Mouse (Mus musculus): Measurements from ENCODE around the gene Zan. TPM values are rescaled to one million over a fixed set of nuclear protein-coding genes. Genes with fewer than 3 reads are reported as not detected.
A peak's percentile ranks its signal among the peaks of the same experiment; 100 is the strongest.

Gene Zan
- polyA plus RNA-seq, 1 experiment, result 0.15 TPM

DNA sequence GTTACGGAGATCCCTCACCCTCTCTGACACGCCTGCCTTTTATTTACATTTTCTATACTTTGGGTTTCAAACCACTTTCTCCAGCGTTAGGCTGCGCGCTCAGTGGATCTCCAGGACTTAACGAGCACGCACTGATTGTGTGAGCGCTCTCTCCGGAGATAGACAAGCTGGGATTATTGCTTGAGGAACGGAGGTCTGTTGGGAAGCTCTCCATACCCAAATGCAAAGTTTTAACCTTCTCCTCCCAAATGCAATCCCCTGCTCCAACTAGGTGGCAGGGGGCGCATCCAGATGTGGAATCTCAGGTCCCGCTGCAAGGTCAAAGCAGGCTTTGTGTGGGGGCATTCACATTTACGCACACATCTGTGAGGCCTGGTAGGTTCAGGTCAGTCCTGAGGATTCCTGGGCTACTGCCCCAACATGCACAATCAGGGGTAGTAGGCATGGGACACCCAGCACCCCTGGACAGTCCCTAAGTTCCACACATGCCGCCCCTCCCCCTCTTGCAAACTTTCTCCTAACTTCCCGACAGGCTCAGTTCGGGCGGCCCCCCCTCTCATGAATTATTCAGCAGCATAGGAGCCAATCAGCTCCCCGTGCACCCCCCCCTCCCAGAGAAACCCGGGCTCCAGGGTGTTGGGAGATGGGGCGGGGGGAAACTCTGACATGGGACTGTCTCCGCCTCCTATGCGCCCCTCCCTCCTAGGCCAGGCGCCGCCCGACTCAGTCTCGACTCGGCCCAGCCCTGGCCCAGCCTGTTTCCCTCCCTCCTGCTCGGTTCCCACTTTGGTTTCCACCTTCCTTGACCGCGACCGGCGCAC is 127.3 kb downstream of the Zan start, which contains the start of gene Ephb4:
TSS of gene Ephb4 (plus strand) at position 726 of the 821 bp plus-strand sequence.
- peak within 1 kb of the TSS; percentile 28 for H3K27ac ChIP-seq (ENCODE audit: insufficient read depth, low read length)
- H3K4me3 ChIP-seq (ENCODE audit: insufficient read depth, low read length), result peak within 1 kb of the TSS; percentile 27
- no peaks in the 10 kb centered on the region for H3K4me1 ChIP-seq (ENCODE audit: control insufficient read depth, insufficient read depth, low read length)
- TF ChIP-seq CTCF (IDR thresholded peaks at IDR 0.05; ENCODE audit: extremely low read depth, insufficient read depth, low read length), result no peak
- TF ChIP-seq POLR2A (IDR thresholded peaks at IDR 0.05; ENCODE audit: extremely low read depth, insufficient read depth, low read length), result no peak

DNA sequence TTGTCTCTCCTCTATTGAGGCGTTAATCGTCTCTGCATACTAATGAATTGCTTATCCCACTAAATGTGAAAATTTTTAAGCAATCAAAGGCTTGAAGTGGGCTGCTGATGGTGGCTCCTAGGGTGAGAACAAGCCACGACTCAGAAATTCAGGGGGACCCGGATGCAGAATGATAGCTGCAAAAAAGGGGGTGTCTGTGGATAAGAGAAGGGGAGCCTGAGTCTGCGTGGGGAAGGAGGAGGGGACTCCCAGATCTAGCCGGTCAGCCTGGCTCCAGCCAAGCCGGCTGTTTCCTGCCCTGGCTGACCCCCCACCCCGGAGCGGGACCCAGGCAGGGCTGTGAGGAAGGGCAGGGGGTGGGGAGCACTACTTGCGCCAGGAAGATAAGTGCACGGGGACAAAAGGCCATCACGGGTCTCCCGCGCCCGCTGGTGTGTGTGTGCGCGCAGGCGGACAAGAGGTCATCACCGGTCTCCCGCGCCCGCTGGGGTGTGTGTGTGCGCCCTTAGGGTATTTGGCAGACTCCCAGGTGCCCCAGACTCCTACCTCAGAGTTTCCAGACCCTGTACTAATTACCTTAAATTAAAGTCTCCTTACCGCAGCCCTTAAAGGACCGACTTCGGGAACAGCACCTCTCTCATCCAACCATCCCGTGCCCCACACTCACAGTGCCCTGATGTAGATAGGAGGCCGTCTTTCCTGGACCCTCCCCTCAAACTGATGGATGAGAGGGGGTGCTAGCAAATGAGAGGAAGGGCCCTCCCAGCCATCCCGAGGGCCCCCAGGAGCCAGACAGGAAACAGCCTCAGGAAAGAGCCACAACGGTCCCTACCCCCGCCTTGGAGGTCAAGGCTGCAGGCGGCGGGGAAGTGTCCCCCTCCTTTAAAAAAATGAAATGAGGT is 128.1 kb downstream of the Zan start:
- H3K4me1 ChIP-seq (ENCODE audit: control insufficient read depth, insufficient read depth, low read length), result no peaks in the 10 kb centered on the region
- TF ChIP-seq POLR2A (IDR thresholded peaks at IDR 0.05; ENCODE audit: extremely low read depth, insufficient read depth, low read length), result no peak
- no peak for TF ChIP-seq CTCF (IDR thresholded peaks at IDR 0.05; ENCODE audit: extremely low read depth, insufficient read depth, low read length)
- H3K4me3 ChIP-seq (ENCODE audit: insufficient read depth, low read length), result peak overlapping the region; percentile 27; the same call in 1 of the 2 replicates
- H3K27ac ChIP-seq (ENCODE audit: insufficient read depth, low read length), result 0 out of 2 replicates have a peak overlapping the region, but pooled peaks have one; percentile 21

DNA sequence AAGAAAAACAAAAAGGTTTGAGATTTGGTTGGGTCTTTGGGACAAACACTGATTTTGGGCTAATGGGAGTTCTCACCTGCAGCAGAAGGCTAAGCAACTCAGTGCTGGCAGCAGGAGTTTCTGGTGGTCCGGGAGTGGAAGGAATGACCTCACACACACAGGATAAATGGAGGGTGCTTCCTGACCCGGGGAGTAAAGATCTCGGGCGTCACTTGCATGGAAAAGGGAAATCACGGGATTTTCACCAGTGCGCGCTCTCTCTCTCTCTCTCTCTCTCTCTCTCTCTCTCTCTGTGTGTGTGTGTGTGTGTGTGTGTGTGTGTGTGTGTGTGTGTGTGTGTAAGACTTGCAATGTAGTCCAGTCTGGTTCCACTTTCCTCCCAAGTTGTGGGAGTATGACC is 129.0 kb downstream of the Zan start:
- Histone ChIP-seq H3K27ac (ENCODE audit: insufficient read depth, low read length) (no peak overlapping the region), H3K4me3 (ENCODE audit: insufficient read depth, low read length) (no peak overlapping the region), H3K4me1 (ENCODE audit: control insufficient read depth, insufficient read depth, low read length) (no peaks in the 10 kb centered on the region)
- TF ChIP-seq CTCF (IDR thresholded peaks at IDR 0.05; ENCODE audit: extremely low read depth, insufficient read depth, low read length) (no peak), POLR2A (IDR thresholded peaks at IDR 0.05; ENCODE audit: extremely low read depth, insufficient read depth, low read length) (no peak)

DNA sequence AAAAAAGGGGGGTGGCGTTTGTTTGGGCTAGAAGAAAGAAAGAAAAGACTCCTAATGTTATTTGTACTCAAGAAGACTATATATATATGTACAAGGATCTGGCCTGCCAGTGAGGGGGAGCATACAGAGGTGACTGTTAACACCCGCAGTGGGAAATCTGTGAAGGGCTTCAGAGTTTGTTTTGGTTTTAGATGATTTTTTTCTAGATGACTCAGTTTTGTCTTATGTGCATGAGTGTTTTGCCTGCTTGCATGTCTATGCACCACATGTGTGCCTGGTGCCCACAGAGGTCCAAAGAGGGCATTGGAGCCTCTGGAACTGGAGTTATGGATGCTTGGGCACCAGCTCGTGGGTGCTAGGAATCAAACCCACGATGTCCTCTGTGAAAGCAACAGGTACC is 129.9 kb downstream of the Zan start:
- H3K4me3 ChIP-seq (ENCODE audit: insufficient read depth, low read length), result no peak overlapping the region
- TF ChIP-seq POLR2A (IDR thresholded peaks at IDR 0.05; ENCODE audit: extremely low read depth, insufficient read depth, low read length), result no peak
- TF ChIP-seq CTCF (IDR thresholded peaks at IDR 0.05; ENCODE audit: extremely low read depth, insufficient read depth, low read length), result no peak
- H3K27ac ChIP-seq (ENCODE audit: insufficient read depth, low read length), result no peak overlapping the region
- H3K4me1 ChIP-seq (ENCODE audit: control insufficient read depth, insufficient read depth, low read length), result no peaks in the 10 kb centered on the region

DNA sequence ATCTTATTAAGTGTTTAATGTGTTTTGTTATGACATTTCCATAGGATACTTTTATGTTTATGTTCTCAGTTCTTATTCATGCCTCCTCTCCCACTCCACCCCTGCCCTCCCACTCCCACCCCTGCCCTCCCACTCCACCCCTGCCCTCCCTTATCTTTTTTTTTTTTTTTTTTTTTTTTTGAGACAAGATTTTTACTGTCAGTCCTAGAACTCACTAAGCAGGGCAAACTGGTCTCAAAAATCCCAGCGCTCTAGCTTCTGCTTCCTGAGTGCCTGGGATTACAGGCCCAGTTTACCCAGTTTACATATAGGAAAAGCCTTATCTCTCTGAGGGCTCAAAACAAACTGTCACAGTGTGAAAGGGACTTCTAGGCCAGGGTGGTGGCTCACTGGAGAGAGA is 130.5 kb downstream of the Zan start:
- TF ChIP-seq CTCF (IDR thresholded peaks at IDR 0.05; ENCODE audit: extremely low read depth, insufficient read depth, low read length) (no peak), POLR2A (IDR thresholded peaks at IDR 0.05; ENCODE audit: extremely low read depth, insufficient read depth, low read length) (no peak)
- Histone ChIP-seq H3K4me1 (ENCODE audit: control insufficient read depth, insufficient read depth, low read length) (no peaks in the 10 kb centered on the region), H3K27ac (ENCODE audit: insufficient read depth, low read length) (no peak overlapping the region), H3K4me3 (ENCODE audit: insufficient read depth, low read length) (no peak overlapping the region)

DNA sequence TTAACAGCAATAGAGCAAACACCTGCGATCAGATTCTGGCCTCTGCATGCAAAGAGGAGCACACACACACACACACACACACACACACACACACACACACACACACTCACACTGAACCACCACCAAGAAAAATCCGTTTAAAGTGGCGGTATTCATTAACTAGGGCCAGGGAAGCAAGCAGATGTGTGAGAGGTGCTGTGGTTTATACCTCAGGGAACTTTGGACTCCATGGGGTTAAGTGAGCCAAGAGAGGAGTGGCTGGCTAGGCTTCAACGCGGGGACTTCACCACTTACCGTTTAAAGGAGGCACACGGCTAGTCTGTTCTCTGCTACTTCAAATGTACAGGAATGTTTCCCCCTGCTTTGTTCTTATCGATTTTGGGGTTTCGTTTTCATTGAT is 131.0 kb downstream of the Zan start:
- TF ChIP-seq POLR2A (IDR thresholded peaks at IDR 0.05; ENCODE audit: extremely low read depth, insufficient read depth, low read length) (no peak), CTCF (IDR thresholded peaks at IDR 0.05; ENCODE audit: extremely low read depth, insufficient read depth, low read length) (no peak)
- Histone ChIP-seq H3K4me3 (ENCODE audit: insufficient read depth, low read length) (no peak overlapping the region), H3K4me1 (ENCODE audit: control insufficient read depth, insufficient read depth, low read length) (no peaks in the 10 kb centered on the region), H3K27ac (ENCODE audit: insufficient read depth, low read length) (no peak overlapping the region)

DNA sequence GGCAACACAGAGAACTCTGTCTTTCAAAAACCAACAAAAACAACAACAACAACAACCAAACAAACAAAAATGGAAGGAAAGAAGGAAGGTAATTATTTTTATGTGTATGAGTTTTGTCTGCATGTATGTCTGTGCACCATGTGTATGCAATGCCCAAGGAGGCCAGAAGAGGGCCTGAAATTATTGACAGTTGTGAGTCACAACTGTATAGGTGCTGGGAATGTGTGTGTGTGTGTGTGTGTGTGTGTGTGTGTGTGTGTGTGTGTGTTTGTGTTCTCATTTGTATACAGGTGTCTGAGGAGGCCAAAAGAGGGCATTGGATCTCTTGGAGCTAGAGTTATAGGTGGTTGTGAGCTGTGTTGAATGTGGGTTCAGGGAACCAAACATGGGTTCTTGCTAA is 133.0 kb downstream of the Zan start:
- Histone ChIP-seq H3K27ac (ENCODE audit: insufficient read depth, low read length) (no peak overlapping the region), H3K4me1 (ENCODE audit: control insufficient read depth, insufficient read depth, low read length) (no peaks in the 10 kb centered on the region), H3K4me3 (ENCODE audit: insufficient read depth, low read length) (no peak overlapping the region)
- TF ChIP-seq POLR2A (IDR thresholded peaks at IDR 0.05; ENCODE audit: extremely low read depth, insufficient read depth, low read length), result no peak
- TF ChIP-seq CTCF (IDR thresholded peaks at IDR 0.05; ENCODE audit: extremely low read depth, insufficient read depth, low read length), result no peak

DNA sequence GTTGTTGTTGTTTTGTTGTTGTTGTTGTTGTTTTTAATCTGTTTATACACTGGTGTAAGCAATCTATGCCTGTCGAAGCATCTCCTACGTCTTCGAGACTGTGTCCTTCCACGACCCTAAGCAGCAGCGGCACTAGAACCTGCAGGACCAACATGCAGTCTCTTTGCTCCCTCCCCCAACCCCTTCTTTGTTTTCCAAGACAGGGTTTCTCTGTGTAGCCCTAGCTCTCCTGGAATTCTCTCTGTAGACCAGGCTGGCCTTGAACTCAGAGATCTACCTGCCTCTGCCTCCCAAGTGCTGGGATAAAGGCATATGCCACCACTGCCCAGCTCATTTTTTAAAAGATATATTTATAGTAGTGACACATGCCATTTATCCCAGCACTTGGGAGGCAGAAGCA is 133.5 kb downstream of the Zan start:
- H3K4me1 ChIP-seq (ENCODE audit: control insufficient read depth, insufficient read depth, low read length), result no peaks in the 10 kb centered on the region
- no peak overlapping the region for H3K4me3 ChIP-seq (ENCODE audit: insufficient read depth, low read length)
- H3K27ac ChIP-seq (ENCODE audit: insufficient read depth, low read length), result no peak overlapping the region
- TF ChIP-seq CTCF (IDR thresholded peaks at IDR 0.05; ENCODE audit: extremely low read depth, insufficient read depth, low read length) (no peak), POLR2A (IDR thresholded peaks at IDR 0.05; ENCODE audit: extremely low read depth, insufficient read depth, low read length) (no peak)

DNA sequence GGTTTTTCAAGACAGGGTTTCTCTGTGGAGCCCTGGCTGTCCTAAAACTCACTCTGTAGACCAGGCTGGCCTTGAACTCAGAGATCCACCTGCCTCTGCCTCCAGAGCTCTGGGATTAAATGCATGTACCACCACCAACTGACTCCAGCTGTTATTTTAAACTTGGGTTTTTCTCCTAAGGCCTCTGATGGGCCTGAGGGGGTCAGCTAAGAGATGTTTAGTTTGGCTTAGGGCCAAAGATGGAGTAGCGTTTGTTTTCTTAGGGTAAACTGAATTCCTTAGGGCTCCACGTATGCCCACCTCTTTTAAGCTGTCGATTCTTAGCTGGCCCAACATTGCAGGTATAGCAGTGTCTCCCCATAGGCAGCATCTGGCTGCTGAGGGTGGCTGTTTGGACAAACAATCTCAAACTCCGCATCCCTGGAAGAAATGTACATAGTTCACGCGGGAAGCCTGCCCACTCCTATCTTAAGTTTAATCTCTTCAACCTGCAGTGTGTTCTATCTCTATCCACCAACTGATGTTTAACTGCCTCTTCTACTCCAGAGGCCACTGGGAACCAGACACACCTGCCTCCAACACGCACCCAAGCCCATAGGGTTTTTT is 134.4 kb downstream of the Zan start:
- no peak for TF ChIP-seq CTCF (IDR thresholded peaks at IDR 0.05; ENCODE audit: extremely low read depth, insufficient read depth, low read length)
- TF ChIP-seq POLR2A (IDR thresholded peaks at IDR 0.05; ENCODE audit: extremely low read depth, insufficient read depth, low read length), result no peak
- Histone ChIP-seq H3K4me1 (ENCODE audit: control insufficient read depth, insufficient read depth, low read length) (no peaks in the 10 kb centered on the region), H3K4me3 (ENCODE audit: insufficient read depth, low read length) (no peak overlapping the region), H3K27ac (ENCODE audit: insufficient read depth, low read length) (no peak overlapping the region)

Measured in cortical plate, adult 2 months (tissue).